Mouse (Mus musculus): ENCODE measurements around the gene Sash3. TPM values are rescaled to one million over a fixed set of nuclear protein-coding genes. Genes with fewer than 3 reads are reported as not detected.

The Sash3 gene
- total and polyA plus RNA-seq, 2 experiments: 0.83 to 1.4 TPM

DNA sequence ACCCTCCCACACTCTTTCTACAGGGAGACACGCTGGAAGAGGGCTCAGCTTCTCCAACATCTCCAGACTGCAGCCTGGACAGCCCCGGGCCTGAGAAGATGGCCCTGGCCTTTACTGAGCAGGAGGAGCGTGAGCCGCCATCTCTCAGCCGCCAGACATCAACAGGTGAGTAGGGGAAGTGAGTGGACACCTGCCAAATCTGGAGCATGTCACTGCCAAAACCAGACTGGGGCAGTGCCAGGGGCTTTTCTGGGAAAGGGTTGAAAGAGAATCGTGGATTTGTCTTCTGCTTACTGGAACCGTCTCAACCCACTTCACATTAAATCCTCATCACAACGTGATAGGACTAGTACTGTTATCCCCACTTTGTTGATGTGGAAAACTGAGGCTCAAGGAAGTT is 11.2 kb downstream of the Sash3 start:
- WGBS: 44% methylated on average over 8 of the region's 8 CpGs
- H3K9ac ChIP-seq (ENCODE audit: low read depth, low read length): no peak overlapping the region
- no peak overlapping the region for H3K4me3 ChIP-seq (ENCODE audit: insufficient read depth, low read depth, low read length)
- no peaks in the 10 kb centered on the region for H3K36me3 ChIP-seq (ENCODE audit: control insufficient read depth, insufficient read depth, low read length)
- TF ChIP-seq CTCF (IDR thresholded peaks at IDR 0.05; ENCODE audit: low read depth, low read length) (no peak), POLR2A (IDR thresholded peaks at IDR 0.05; ENCODE audit: extremely low read depth, insufficient read depth, low read length) (no peak)
- no peaks in the 10 kb centered on the region for H3K79me2 ChIP-seq (ENCODE audit: control insufficient read depth, insufficient read depth, low read length)
- DNase-seq (ENCODE audit: extremely low read depth, low read depth, low spot score): no peak
- H3K27ac ChIP-seq (replicated peaks; ENCODE audit: insufficient read depth, low read depth, low read length): no peak overlapping the region
- no peaks in the 10 kb centered on the region for H3K27me3 ChIP-seq (ENCODE audit: control insufficient read depth, insufficient read depth, low read length)
- H3K4me1 ChIP-seq (ENCODE audit: control insufficient read depth, insufficient read depth, low read length): no peaks in the 10 kb centered on the region; the same call in 1 of the 2 replicates

DNA sequence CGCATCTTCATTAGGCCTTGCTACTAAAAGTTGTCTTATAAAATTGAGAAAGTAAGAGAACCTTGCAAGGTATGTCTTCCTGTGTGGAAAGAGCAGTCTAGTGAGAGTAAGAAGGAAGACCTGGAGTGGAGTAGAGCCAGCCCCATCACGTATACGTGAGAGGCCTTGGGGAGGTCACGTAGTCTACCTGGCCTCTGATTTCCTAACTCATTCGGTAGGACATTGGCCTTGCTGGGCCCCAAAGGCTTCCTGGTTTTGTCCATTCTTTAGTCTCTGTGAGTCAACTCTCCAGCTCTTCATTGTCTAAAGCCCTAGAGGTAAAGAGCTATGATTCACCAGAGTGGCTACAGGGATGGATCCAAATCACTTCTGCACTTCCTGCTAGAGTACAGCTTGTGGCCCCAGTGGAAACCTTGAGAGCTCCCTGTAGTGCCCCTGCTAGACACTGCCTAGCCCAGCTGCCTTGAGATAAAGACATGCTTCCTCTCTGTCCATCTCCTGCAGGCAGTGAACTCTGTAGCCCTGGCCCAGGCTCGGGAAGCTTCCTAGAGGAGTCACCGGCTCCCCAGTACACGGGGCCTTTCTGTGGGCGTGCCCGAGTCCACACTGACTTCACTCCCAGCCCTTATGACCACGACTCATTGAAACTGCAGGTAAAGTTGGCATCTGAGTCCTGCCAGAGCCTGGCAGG is 12.1 kb downstream of the Sash3 start:
- 77% methylated on average over 11 of the region's 11 CpGs for WGBS
- H3K36me3 ChIP-seq (ENCODE audit: control insufficient read depth, insufficient read depth, low read length): no peaks in the 10 kb centered on the region
- no peaks in the 10 kb centered on the region for H3K79me2 ChIP-seq (ENCODE audit: control insufficient read depth, insufficient read depth, low read length)
- TF ChIP-seq POLR2A (IDR thresholded peaks at IDR 0.05; ENCODE audit: extremely low read depth, insufficient read depth, low read length): no peak
- TF ChIP-seq CTCF (IDR thresholded peaks at IDR 0.05; ENCODE audit: low read depth, low read length): no peak
- no peak overlapping the region for H3K27ac ChIP-seq (replicated peaks; ENCODE audit: insufficient read depth, low read depth, low read length)
- H3K4me1 ChIP-seq (ENCODE audit: control insufficient read depth, insufficient read depth, low read length): no peaks in the 10 kb centered on the region
- H3K4me3 ChIP-seq (ENCODE audit: insufficient read depth, low read depth, low read length): no peak overlapping the region
- no peak overlapping the region for H3K9ac ChIP-seq (ENCODE audit: low read depth, low read length)
- no peak for DNase-seq (ENCODE audit: extremely low read depth, low read depth, low spot score)
- H3K27me3 ChIP-seq (ENCODE audit: control insufficient read depth, insufficient read depth, low read length): no peaks in the 10 kb centered on the region

DNA sequence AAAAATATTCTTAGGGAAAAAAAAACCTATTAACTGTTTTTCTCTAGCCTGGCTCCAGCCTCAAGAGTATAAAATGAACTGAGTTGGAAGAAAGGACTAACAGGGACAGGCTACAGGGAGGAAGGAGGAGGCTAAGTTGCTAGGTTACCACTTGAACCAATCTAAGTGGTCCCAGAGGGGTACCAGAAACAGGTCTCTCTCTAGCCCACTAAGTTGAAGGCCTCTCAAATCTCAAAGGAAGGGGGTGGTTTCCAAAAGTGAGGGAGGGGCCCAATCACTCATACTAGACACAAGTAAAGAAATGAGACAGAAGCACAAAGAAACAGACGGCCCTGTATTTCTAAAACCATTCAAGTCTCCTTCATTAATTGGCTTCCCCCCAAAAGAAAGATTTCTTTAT is 23.7 kb downstream of the Sash3 start:
- Histone ChIP-seq H3K9ac (ENCODE audit: low read depth, low read length) (no peak overlapping the region), H3K27me3 (ENCODE audit: control insufficient read depth, insufficient read depth, low read length) (no peaks in the 10 kb centered on the region), H3K4me1 (ENCODE audit: control insufficient read depth, insufficient read depth, low read length) (no peaks in the 10 kb centered on the region), H3K27ac (replicated peaks; ENCODE audit: insufficient read depth, low read depth, low read length) (no peak overlapping the region), H3K36me3 (ENCODE audit: control insufficient read depth, insufficient read depth, low read length) (peaks cover 10% of the 10 kb centered on the region), H3K4me3 (ENCODE audit: insufficient read depth, low read depth, low read length) (no peak overlapping the region), H3K79me2 (ENCODE audit: control insufficient read depth, insufficient read depth, low read length) (no peaks in the 10 kb centered on the region)
- DNase-seq (ENCODE audit: extremely low read depth, low read depth, low spot score): no peak
- TF ChIP-seq CTCF (IDR thresholded peaks at IDR 0.05; ENCODE audit: low read depth, low read length): no peak
- no peak for TF ChIP-seq POLR2A (IDR thresholded peaks at IDR 0.05; ENCODE audit: extremely low read depth, insufficient read depth, low read length)
- 82% methylated on average over 1 of the region's 1 CpGs for WGBS

DNA sequence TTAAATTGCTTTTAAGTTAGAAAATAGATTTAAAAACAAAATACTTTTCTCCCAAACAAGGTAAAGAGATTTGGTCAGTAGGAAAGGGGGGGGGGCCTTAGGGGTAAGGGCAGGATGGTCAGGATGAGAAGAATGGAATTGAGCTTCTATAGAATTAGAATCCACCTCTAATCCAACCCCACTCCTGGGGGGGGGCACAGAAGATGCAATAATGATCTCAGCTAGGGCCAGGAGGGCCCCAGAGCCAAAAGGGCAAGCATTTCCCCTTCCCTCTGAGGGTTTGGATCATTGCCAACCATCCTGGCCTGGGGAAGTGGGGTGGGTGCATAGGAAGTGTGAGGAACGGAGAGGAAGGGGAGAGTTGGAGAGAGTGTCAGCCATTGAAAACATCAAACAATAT is 24.1 kb downstream of the Sash3 start:
- TF ChIP-seq CTCF (IDR thresholded peaks at IDR 0.05; ENCODE audit: low read depth, low read length) (no peak), POLR2A (IDR thresholded peaks at IDR 0.05; ENCODE audit: extremely low read depth, insufficient read depth, low read length) (no peak)
- Histone ChIP-seq H3K4me3 (ENCODE audit: insufficient read depth, low read depth, low read length) (no peak overlapping the region), H3K27me3 (ENCODE audit: control insufficient read depth, insufficient read depth, low read length) (no peaks in the 10 kb centered on the region), H3K9ac (ENCODE audit: low read depth, low read length) (no peak overlapping the region), H3K4me1 (ENCODE audit: control insufficient read depth, insufficient read depth, low read length) (no peaks in the 10 kb centered on the region), H3K36me3 (ENCODE audit: control insufficient read depth, insufficient read depth, low read length) (peaks cover 10% of the 10 kb centered on the region), H3K79me2 (ENCODE audit: control insufficient read depth, insufficient read depth, low read length) (no peaks in the 10 kb centered on the region), H3K27ac (replicated peaks; ENCODE audit: insufficient read depth, low read depth, low read length) (no peak overlapping the region)
- no peak for DNase-seq (ENCODE audit: extremely low read depth, low read depth, low spot score)
- WGBS: 71% methylated on average over 1 of the region's 1 CpGs

GRCm38 (mm10) chrX:48181844-48182243 is 35.6 kb downstream of the Sash3 start:
- no peak overlapping the region for H3K27ac ChIP-seq (replicated peaks; ENCODE audit: insufficient read depth, low read depth, low read length)
- no peak overlapping the region for H3K4me3 ChIP-seq (ENCODE audit: insufficient read depth, low read depth, low read length)
- H3K27me3 ChIP-seq (ENCODE audit: control insufficient read depth, insufficient read depth, low read length): no peaks in the 10 kb centered on the region
- H3K79me2 ChIP-seq (ENCODE audit: control insufficient read depth, insufficient read depth, low read length): no peaks in the 10 kb centered on the region
- H3K4me1 ChIP-seq (ENCODE audit: control insufficient read depth, insufficient read depth, low read length): no peaks in the 10 kb centered on the region
- no peak overlapping the region for H3K9ac ChIP-seq (ENCODE audit: low read depth, low read length)
- no peak for DNase-seq (ENCODE audit: extremely low read depth, low read depth, low spot score)
- WGBS: 84% methylated on average over 6 of the region's 6 CpGs
- peaks cover 22% of the 10 kb centered on the region for H3K36me3 ChIP-seq (ENCODE audit: control insufficient read depth, insufficient read depth, low read length)
- no peak for TF ChIP-seq CTCF (IDR thresholded peaks at IDR 0.05; ENCODE audit: low read depth, low read length)
- TF ChIP-seq POLR2A (IDR thresholded peaks at IDR 0.05; ENCODE audit: extremely low read depth, insufficient read depth, low read length): no peak

- H3K36me3 ChIP-seq (ENCODE audit: control insufficient read depth, insufficient read depth, low read length): peaks cover 13% of the 10 kb centered on the region; the same call in 1 of the 2 replicates
- no peaks in the 10 kb centered on the region for H3K27me3 ChIP-seq (ENCODE audit: control insufficient read depth, insufficient read depth, low read length)
- no peak overlapping the region for H3K9ac ChIP-seq (ENCODE audit: low read depth, low read length)
- H3K4me1 ChIP-seq (ENCODE audit: control insufficient read depth, insufficient read depth, low read length): no peaks in the 10 kb centered on the region
- peak; percentile 93 for DNase-seq (ENCODE audit: extremely low read depth, low read depth, low spot score)
- H3K79me2 ChIP-seq (ENCODE audit: control insufficient read depth, insufficient read depth, low read length): peaks cover 7% of the 10 kb centered on the region; the same call in 1 of the 2 replicates
- H3K4me3 ChIP-seq (ENCODE audit: insufficient read depth, low read depth, low read length): no peak overlapping the region
- no peak for TF ChIP-seq POLR2A (IDR thresholded peaks at IDR 0.05; ENCODE audit: extremely low read depth, insufficient read depth, low read length)
- TF ChIP-seq CTCF (IDR thresholded peaks at IDR 0.05; ENCODE audit: low read depth, low read length): no peak
- H3K27ac ChIP-seq (replicated peaks; ENCODE audit: insufficient read depth, low read depth, low read length): peak overlapping the region; percentile 36; the same call in 1 of the 2 replicates
- WGBS: 34% methylated on average over 3 of the region's 3 CpGs
Measured at GRCm38 (mm10) chrX:48184703-48185102, 38.5 kb downstream of the Sash3 start.

Data from liver, adult 2 months (tissue).